Mouse (Mus musculus) bone marrow, adult 2 months (tissue): ENCODE measurements around the gene Fars2.

Source experiments
- CTCF ChIP-seq: fragments of 200-500 bp; IDR thresholded peaks from 2 replicates; pipeline ENCODE4 v1.5.1; 2011; ENCODE audit warnings: low read length, control low read depth; ENCODE audit not compliant: control insufficient read depth, insufficient read depth
- POLR2A ChIP-seq: fragments of 200-500 bp; IDR thresholded peaks from 2 replicates; pipeline ENCODE4 v1.6.1; 2011; ENCODE audit warnings: low read depth, mild to moderate bottlenecking, control low read depth, low read length, borderline replicate concordance; ENCODE audit not compliant: control insufficient read depth

DNA sequence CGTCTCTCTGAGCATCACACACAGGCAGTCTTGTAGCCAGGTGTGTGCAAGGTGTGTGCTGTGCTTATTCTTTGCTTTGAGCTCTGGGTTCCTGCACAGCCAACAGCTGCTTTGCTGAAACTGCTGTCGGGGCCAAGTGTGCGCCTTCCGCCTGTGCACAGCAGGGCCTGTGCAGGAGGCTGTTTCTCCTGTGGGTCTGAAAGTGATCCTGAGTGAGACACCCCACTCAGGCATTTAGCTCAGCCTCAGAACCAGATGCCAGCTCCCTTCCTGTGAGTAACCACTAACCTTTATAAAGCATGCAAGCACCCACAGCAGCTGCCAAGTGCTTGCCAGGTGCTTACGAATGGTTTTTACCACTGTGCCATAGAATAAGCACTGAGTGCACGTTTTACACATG, 249.1 kb downstream of the Fars2 start:
- TF ChIP-seq CTCF = no peak
- TF ChIP-seq POLR2A = no peak
